Mouse (Mus musculus) adipocyte (in vitro differentiated cells): ENCODE measurements around the gene Traf4.
A peak's percentile ranks its signal among the peaks of the same experiment; 100 is the strongest.

Experiments
- DNase-seq: peaks from one replicate; pipeline ENCODE4 v3.0.0-alpha.2; 2016; ENCODE audit warnings: low spot score

Gene Traf4

GRCm38 (mm10) chr11:78182961-78183844 lies 17.8 kb upstream of the Traf4 start, which contains the start of gene Rpl23a:
Gene Rpl23a (minus strand): TSS chr11:78183584.
- DNase-seq, result peak; percentile 94

GRCm38 (mm10) chr11:78182450-78182849 lies 17.1 kb upstream of the Traf4 start:
- no peak for DNase-seq

GRCm38 (mm10) chr11:78181830-78182357 lies 16.5 kb upstream of the Traf4 start:
- no peak for DNase-seq

GRCm38 (mm10) chr11:78180081-78180761 lies 14.8 kb upstream of the Traf4 start:
- no peak for DNase-seq

GRCm38 (mm10) chr11:78179438-78179999 lies 14.1 kb upstream of the Traf4 start:
- DNase-seq, result no peak

GRCm38 (mm10) chr11:78178859-78179437 lies 13.6 kb upstream of the Traf4 start:
- DNase-seq, result peak; percentile 83

GRCm38 (mm10) chr11:78177903-78178858 lies 12.8 kb upstream of the Traf4 start:
- DNase-seq, result peak; percentile 98

DNA sequence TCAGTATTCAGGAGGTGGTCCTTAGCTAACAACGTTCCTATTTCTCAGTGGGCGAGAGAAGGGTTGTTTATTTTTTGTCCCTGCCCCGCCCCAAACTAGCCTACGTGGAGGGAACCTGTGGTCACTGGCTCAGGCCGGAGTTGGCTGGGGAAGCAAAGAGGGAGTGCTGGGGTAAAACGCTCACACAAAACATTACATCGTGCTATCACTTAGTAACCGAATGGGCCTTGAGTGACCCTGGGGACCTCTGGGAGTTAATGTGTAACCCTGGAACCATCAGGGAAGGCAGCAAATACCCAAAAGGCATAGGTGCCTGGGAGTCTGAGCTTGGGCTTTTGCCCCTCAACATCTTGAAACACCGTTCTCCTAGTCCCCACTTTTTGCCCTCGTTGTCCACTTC lies 12.0 kb upstream of the Traf4 start:
- DNase-seq, result peak; percentile 88

- DNase-seq, result no peak
Observed at GRCm38 (mm10) chr11:78176905-78177331, 11.5 kb upstream of the Traf4 start.

DNA sequence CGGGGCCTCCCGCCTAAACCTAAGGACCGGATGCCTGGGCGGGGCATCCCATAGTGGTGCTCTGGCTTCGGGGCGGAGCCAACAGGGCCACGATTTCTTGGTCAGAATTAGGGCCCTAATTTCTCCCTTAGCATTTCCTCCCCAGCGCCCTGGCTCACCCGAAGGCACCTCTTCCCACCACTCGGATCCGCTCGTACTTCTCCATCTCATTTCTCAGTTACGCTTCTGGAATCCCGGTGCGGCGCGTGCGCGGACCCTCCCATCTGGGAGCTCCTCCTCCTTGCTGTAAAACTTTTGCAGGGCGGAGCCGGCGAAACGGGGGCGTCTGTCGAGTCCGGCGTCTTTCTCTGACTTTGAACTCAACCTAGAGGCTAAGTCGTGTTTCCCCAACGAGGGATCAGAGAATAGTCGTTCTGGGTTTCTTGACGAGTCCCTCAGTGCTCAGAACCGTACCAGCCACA lies 11.0 kb upstream of the Traf4 start, which contains the start of the genes Nek8 and Tlcd1:
Gene Nek8 (minus strand): TSS at position 274 of the 461 bp plus-strand sequence.
Gene Tlcd1 (plus strand): TSS at position 310 of the 461 bp plus-strand sequence.
- DNase-seq, result peak; percentile 93

DNA sequence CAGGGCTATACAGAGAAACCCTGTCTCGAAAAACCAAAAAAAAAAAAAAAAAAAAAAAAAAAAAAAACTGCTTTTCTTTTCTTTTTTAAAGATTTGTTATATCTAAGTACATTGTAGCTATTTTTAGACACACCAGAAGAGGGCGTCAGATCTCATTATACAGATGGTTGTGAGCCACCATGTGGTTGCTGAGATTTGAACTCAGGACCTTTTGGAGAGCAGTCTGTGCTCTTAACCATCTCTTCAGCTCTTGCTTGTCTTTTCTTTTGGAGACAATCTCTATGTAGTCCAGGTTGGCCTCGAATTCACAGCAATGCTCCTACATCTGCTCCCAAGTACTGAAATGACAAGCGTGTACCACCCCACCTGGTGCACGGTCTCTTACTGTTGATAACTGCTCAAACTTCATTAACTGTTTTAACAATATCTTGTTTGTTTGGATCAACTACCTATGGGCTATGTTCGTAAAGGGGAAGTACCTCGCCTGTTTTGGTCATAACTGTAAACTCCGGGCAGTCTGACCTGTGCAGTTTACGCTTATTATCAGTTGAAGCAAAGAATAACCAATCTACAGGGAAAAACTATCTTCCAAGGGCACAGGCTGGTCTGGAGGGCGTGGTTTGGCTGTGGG lies 10.5 kb upstream of the Traf4 start:
- DNase-seq, result no peak

GRCm38 (mm10) chr11:78174506-78174905 lies 9.1 kb upstream of the Traf4 start:
- no peak for DNase-seq

- no peak for DNase-seq
Observed at GRCm38 (mm10) chr11:78172748-78173383, 7.5 kb upstream of the Traf4 start.

DNA sequence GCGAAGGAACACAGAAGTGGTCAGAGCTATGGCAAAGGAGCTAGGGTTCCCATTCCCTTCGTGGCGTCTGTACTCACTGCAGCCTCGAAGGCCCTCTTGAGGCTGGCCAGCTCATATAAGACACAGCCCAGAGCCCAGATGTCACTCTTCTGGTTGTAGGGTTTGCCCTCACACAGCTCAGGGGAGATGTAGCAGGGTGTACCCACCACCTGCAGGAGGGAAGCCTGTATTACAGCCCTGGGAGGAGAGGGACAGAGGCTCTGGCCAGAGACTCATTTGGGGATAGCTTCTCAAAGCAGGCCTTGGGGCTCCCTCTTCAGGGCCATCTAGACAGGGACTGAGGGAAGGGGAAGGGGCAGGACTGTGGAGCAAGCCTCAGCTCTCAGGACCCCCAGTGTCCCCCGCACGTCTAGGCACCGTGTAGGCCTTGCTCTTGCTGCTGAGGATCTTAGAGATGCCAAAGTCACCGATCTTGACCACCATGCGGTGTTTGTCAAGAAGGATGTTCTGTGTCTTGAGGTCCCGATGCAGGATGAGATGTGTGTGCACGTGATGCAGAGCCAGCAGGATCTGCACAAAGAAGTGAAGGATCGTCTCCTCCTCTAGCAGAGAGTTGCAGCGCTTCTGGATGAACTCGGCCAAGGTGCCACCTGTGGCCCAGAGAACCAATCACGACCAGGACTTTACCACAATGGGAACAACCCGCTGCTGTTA lies 6.8 kb upstream of the Traf4 start:
- DNase-seq, result no peak

- no peak for DNase-seq
Observed at GRCm38 (mm10) chr11:78171328-78171727, 5.9 kb upstream of the Traf4 start.

GRCm38 (mm10) chr11:78170306-78170705 lies 4.9 kb upstream of the Traf4 start:
- DNase-seq, result no peak

DNA sequence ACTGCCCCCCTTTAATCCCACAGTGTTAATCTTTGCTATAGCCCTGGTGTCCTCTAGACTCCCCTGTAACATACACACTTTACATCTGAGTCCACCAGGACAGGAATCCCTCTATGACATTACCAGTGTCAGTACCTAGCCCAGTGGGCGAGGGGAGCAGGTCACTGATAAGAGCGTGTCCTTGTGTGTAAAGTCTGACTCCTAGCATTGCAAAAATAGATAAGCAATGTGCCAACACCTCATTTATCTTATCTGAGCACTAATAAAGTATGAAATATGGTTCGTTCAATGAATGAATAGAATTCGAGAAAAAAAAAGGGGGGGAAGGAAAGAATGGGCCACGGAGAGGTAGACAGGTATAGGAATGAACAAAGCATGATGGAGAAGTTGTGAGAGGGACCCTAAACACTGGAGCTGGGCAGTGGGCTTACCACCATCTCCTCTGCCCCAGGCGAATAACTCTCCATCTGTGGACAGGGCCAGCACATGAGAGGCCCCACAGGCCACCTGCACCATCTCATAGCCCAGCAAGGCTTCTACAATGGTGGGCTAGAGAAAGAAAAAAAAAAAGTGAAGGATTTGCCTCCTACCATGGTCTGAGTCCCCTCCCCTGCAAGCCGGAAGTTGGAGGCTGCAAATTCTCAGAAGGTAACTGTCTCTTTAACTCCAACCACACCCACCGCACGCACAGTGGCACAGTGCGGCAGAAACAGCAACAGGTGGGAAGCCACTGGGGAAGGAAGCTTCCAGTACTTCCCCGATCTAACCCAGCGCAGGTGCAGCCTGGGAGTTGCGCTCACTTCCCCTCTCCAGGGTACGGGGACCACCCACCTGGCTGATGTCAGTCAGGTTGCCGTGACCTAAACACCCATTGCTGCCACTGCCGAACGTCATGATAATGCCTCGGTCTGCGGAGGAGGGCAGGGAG lies 3.4 kb upstream of the Traf4 start:
- no peak for DNase-seq
